9 mouse cellular contexts compared by ENCODE assay signal in the genomic region with DNA sequence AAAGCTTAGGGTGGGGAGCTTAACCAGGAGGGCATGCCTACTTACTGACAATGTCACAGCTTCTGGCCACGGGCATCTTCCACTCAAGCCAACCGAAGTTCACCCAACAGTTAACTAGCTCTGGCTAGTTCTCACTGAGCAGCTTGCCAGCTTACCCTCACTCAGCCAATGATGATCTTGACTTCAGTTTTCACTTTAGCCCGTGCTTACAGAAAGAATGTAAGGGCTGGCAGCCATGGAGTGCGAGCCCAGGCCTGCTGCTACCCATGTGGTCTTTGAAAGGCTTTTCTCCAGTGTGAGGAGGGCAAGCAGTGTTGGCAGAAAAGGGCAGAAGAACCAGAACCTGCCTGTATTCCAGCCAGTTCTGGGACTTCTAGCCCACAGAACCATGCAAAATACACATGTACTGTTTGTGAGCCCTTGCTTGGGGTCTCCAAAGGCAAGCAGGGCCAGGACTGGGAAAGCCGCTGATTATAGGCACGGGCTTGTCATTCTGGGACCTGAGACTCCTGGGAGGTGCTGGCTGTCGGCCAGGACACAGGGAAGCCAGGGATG.
A peak's percentile ranks its signal among the peaks of the same experiment; 100 is the strongest.
DNase-seq lines count a peak whose midpoint lies in the region; ATAC-seq lines count a peak whose summit lies in the region.
"Had no signal": no experiment of that assay in that cellular context is flagged by ENCODE, and none has a peak within 500 bp of the region (broad histone marks: within the 10 kb centered on the region; RNA-seq: fewer than 3 reads in every experiment).

No protein-coding gene starts in this region.

- peaks cover 13% of the 10 kb centered on the region for H3K4me1 ChIP-seq in heart, embryonic 16.5 days (ENCODE audit: control insufficient read depth, insufficient read depth, low read length)
- H3K4me1 ChIP-seq in midbrain, embryonic 16.5 days (ENCODE audit: control insufficient read depth, insufficient read depth, low read length), result peaks cover 13% of the 10 kb centered on the region; the same call in 1 of the 2 replicates
- peaks cover 20% of the 10 kb centered on the region for H3K4me1 ChIP-seq in midbrain, embryonic 13.5 days (replicated peaks)

- peak overlapping the region; percentile 19; the same call in 1 of the 2 replicates for H3K27ac ChIP-seq in heart, embryonic 16.5 days (ENCODE audit: low read length)
- H3K27ac ChIP-seq in midbrain, embryonic 16.5 days (ENCODE audit: low read length), result no peak overlapping the region
- H3K27ac ChIP-seq in midbrain, embryonic 13.5 days, result no peak overlapping the region
- H3K27ac ChIP-seq: neural tube, embryonic 12.5 days had no signal

- intact Hi-C loops in heart, postnatal 36 days (cut with DNase I), result loop anchor here (5.0 to 10.0 kb wide), 2 partner anchors 491 to 694 kb away; partner anchors contain the start of gene Pum3

- ATAC-seq in heart, embryonic 16.5 days (replicated peaks; ENCODE audit: extremely low read depth, insufficient read depth, low FRiP score), result peak; percentile 45; the same call in 1 of the 2 replicates
- no peak for ATAC-seq in midbrain, embryonic 16.5 days
- ATAC-seq in midbrain, embryonic 13.5 days, result no peak

- no peaks in the 10 kb centered on the region for H3K27me3 ChIP-seq in heart, embryonic 16.5 days (ENCODE audit: control insufficient read depth, insufficient read depth, low read length)
- H3K27me3 ChIP-seq in midbrain, embryonic 16.5 days (ENCODE audit: control insufficient read depth, insufficient read depth, low read depth, low read length), result no peaks in the 10 kb centered on the region
- H3K27me3 ChIP-seq in midbrain, embryonic 13.5 days, result no peaks in the 10 kb centered on the region
- H3K27me3 ChIP-seq: neural tube, embryonic 12.5 days had no signal

- no peaks in the 10 kb centered on the region for H3K36me3 ChIP-seq in heart, embryonic 16.5 days (ENCODE audit: control insufficient read depth, insufficient read depth)
- no peaks in the 10 kb centered on the region for H3K36me3 ChIP-seq in midbrain, embryonic 16.5 days (ENCODE audit: control insufficient read depth, insufficient read depth, low read length)
- no peaks in the 10 kb centered on the region for H3K36me3 ChIP-seq in midbrain, embryonic 13.5 days
- H3K36me3 ChIP-seq: neural tube, embryonic 12.5 days had no signal

- WGBS in heart, embryonic 16.5 days, result 32% methylated on average over 7 of the region's 7 CpGs
- WGBS in midbrain, embryonic 16.5 days, result 53% methylated on average over 7 of the region's 7 CpGs
- 65% methylated on average over 7 of the region's 7 CpGs for WGBS in midbrain, embryonic 13.5 days

- H3K4me2 ChIP-seq in heart, embryonic 16.5 days (ENCODE audit: low read depth, low read length), result no peak overlapping the region
- no peak overlapping the region for H3K4me2 ChIP-seq in midbrain, embryonic 16.5 days (ENCODE audit: low read length)
- no peak overlapping the region for H3K4me2 ChIP-seq in midbrain, embryonic 13.5 days (replicated peaks)
- H3K4me2 ChIP-seq: neural tube, embryonic 12.5 days had no signal

- no peaks in the 10 kb centered on the region for H3K9me3 ChIP-seq in heart, embryonic 16.5 days (replicated peaks; ENCODE audit: control insufficient read depth, low read length)
- no peaks in the 10 kb centered on the region for H3K9me3 ChIP-seq in midbrain, embryonic 16.5 days (replicated peaks; ENCODE audit: control insufficient read depth, low read length, poor library complexity, severe bottlenecking)
- H3K9me3 ChIP-seq in midbrain, embryonic 13.5 days, result no peaks in the 10 kb centered on the region
- H3K9me3 ChIP-seq: neural tube, embryonic 12.5 days had no signal

- DNase-seq in heart, postnatal 36 days, result no peak
- DNase-seq in heart, postnatal 4 days, result peak; percentile 23
- no peak for DNase-seq in right cerebral cortex, postnatal 14 days
- no peak for DNase-seq in thymus, postnatal 10 days (ENCODE audit: low spot score in 2 of 2)
- DNase-seq: lung, postnatal 36 days had no signal

- no peak overlapping the region for H3K4me3 ChIP-seq in heart, embryonic 16.5 days (ENCODE audit: low read length)
- H3K4me3 ChIP-seq in midbrain, embryonic 16.5 days (ENCODE audit: low read depth, low read length), result no peak overlapping the region
- H3K4me3 ChIP-seq in midbrain, embryonic 13.5 days (replicated peaks), result no peak overlapping the region
- H3K4me3 ChIP-seq: neural tube, embryonic 12.5 days had no signal

- H3K9ac ChIP-seq in heart, embryonic 16.5 days (ENCODE audit: low read length), result no peak overlapping the region
- 0 out of 2 replicates have a peak overlapping the region, but pooled peaks have one; percentile 25 for H3K9ac ChIP-seq in midbrain, embryonic 16.5 days (ENCODE audit: low read depth, low read length)
- no peak overlapping the region for H3K9ac ChIP-seq in midbrain, embryonic 13.5 days (replicated peaks)
- H3K9ac ChIP-seq: neural tube, embryonic 12.5 days had no signal
